Mouse (Mus musculus) MEL (cell line): ENCODE results near the gene Bach1. TPM values are rescaled to one million over a fixed set of nuclear protein-coding genes. Genes with fewer than 3 reads are reported as not detected.

Source experiments
- DNase-seq: peaks from one replicate; pipeline ENCODE4 v3.0.0; 2011; ENCODE audit warnings: low read depth, low spot score
- H3K27ac ChIP-seq: 2 replicates; pipeline ENCODE4 v1.5.1; 2012; ENCODE audit warnings: low read depth, mild to moderate bottlenecking, control low read depth, low read length, moderate library complexity; ENCODE audit not compliant: control insufficient read depth
- H3K27me3 ChIP-seq, 2 experiments: fragments of 150-350 bp in 1 of 2; sonication (generic) in 1 of 2; 2 replicates each; pipeline ENCODE4 v1.6.1; 2012; ENCODE audit warnings: low read length in 2 of 2, mild to moderate bottlenecking in 2 of 2, improper control_type of control experiment in 1 of 2, moderate library complexity in 1 of 2; ENCODE audit not compliant: insufficient read depth in 2 of 2, control insufficient read depth in 1 of 2
- H3K36me3 ChIP-seq, 2 experiments: 2 replicates each; pipeline ENCODE4 v1.6.1; 2012 to 2014; ENCODE audit warnings: low read length in 2 of 2, improper control_type of control experiment in 1 of 2, inconsistent platforms in 1 of 2, mild to moderate bottlenecking in 1 of 2; ENCODE audit not compliant: insufficient read depth in 2 of 2, control insufficient read depth in 1 of 2
- H3K4me1 ChIP-seq, 2 experiments: fragments of 150-350 bp in 1 of 2; sonication (generic) in 1 of 2; 2 replicates each; pipeline ENCODE4 v1.6.1; 2012; ENCODE audit warnings: low read length in 2 of 2, improper control_type of control experiment in 1 of 2, mild to moderate bottlenecking in 1 of 2; ENCODE audit not compliant: insufficient read depth in 2 of 2, control insufficient read depth in 1 of 2
- H3K4me3 ChIP-seq, 2 experiments: fragments of 150-350 bp in 1 of 2; sonication (generic) in 1 of 2; 2 replicates each; pipeline ENCODE4 v1.5.1; 2012; ENCODE audit warnings: low read depth in 2 of 2, low read length in 2 of 2, mild to moderate bottlenecking in 2 of 2, moderate library complexity in 2 of 2, control low read depth in 1 of 2, improper control_type of control experiment in 1 of 2; ENCODE audit not compliant: control insufficient read depth in 1 of 2, insufficient read depth in 1 of 2
- H3K79me2 ChIP-seq: 2 replicates; pipeline ENCODE4 v1.6.1; 2012; ENCODE audit warnings: mild to moderate bottlenecking, low read length, moderate library complexity; ENCODE audit not compliant: control insufficient read depth, poor library complexity, insufficient read depth
- H3K9ac ChIP-seq: 2 replicates; pipeline ENCODE4 v1.6.1; 2012; ENCODE audit warnings: low read depth, mild to moderate bottlenecking, control low read depth, low read length, moderate library complexity; ENCODE audit not compliant: control insufficient read depth, poor library complexity, severe bottlenecking
- H3K9me3 ChIP-seq: fragments of 150-350 bp; sonication (generic); replicated peaks from 2 replicates; pipeline ENCODE4 v1.6.1; 2012; ENCODE audit warnings: mild to moderate bottlenecking, low read length, improper control_type of control experiment, moderate library complexity; ENCODE audit not compliant: insufficient read depth
- CHD1 ChIP-seq: IDR thresholded peaks from 2 replicates; pipeline ENCODE4 v1.6.1; 2012; ENCODE audit warnings: low read depth, mild to moderate bottlenecking, inconsistent platforms, low read length, improper control_type of control experiment
- CHD2 ChIP-seq: IDR thresholded peaks from 2 replicates; pipeline ENCODE4 v1.6.1; 2011; ENCODE audit warnings: low read length, improper control_type of control experiment
- CTCF ChIP-seq, 3 experiments: IDR thresholded peaks in 2 of 3; conservative IDR thresholded peaks in 1 of 3; 2 replicates each; pipeline ENCODE4 v1.5.1; 2011 to 2012; ENCODE audit warnings: low read length in 3 of 3, low read depth in 2 of 3, mild to moderate bottlenecking in 2 of 3, improper control_type of control experiment in 1 of 3, inconsistent platforms in 1 of 3, mixed read lengths in 1 of 3, moderate library complexity in 1 of 3; ENCODE audit not compliant: control insufficient read depth in 1 of 3, insufficient read depth in 1 of 3, poor library complexity in 1 of 3, severe bottlenecking in 1 of 3
- E2F4 ChIP-seq: IDR thresholded peaks from 2 replicates; pipeline ENCODE4 v1.6.1; 2011; ENCODE audit warnings: low read depth, low read length, improper control_type of control experiment, borderline replicate concordance
- ELF1 ChIP-seq: IDR thresholded peaks from 2 replicates; pipeline ENCODE4 v1.6.1; 2014; ENCODE audit warnings: low read depth, mild to moderate bottlenecking, inconsistent platforms, low read length, improper control_type of control experiment, moderate library complexity
- EP300 ChIP-seq, 2 experiments: IDR thresholded peaks; 2 replicates each; pipeline ENCODE4 v1.6.1; 2011; ENCODE audit warnings: improper control_type of control experiment in 2 of 2, low read length in 2 of 2, low read depth in 1 of 2, mild to moderate bottlenecking in 1 of 2
- MAFK ChIP-seq: IDR thresholded peaks from 2 replicates; pipeline ENCODE4 v1.6.1; 2011; ENCODE audit warnings: low read depth, mild to moderate bottlenecking, low read length, improper control_type of control experiment, borderline replicate concordance
- MAZ ChIP-seq: IDR thresholded peaks from 2 replicates; pipeline ENCODE4 v1.6.1; 2012; ENCODE audit warnings: low read depth, mild to moderate bottlenecking, inconsistent platforms, low read length, improper control_type of control experiment
- MEF2A ChIP-seq: IDR thresholded peaks from 2 replicates; pipeline ENCODE4 v1.6.1; 2014; ENCODE audit warnings: low read depth, mild to moderate bottlenecking, inconsistent platforms, low read length, improper control_type of control experiment; ENCODE audit not compliant: poor library complexity, insufficient replicate concordance, severe bottlenecking; ENCODE audit errors: extremely low read depth
- NELFE ChIP-seq: IDR thresholded peaks from 2 replicates; pipeline ENCODE4 v1.6.1; 2011; ENCODE audit warnings: low read depth, low read length, improper control_type of control experiment
- POLR2A ChIP-seq, 2 experiments: IDR thresholded peaks; 2 replicates each; pipeline ENCODE4 v1.6.1; 2011 to 2012; ENCODE audit warnings: low read length in 2 of 2, mild to moderate bottlenecking in 2 of 2, control low read depth in 1 of 2, improper control_type of control experiment in 1 of 2, low read depth in 1 of 2, moderate library complexity in 1 of 2; ENCODE audit not compliant: control insufficient read depth in 1 of 2, insufficient read depth in 1 of 2, poor library complexity in 1 of 2
- RCOR1 ChIP-seq: IDR thresholded peaks from 2 replicates; pipeline ENCODE4 v1.6.1; 2012; ENCODE audit warnings: low read depth, mild to moderate bottlenecking, inconsistent platforms, low read length, improper control_type of control experiment
- TAL1 ChIP-seq: IDR thresholded peaks from 2 replicates; pipeline ENCODE4 v1.6.1; 2012; ENCODE audit warnings: mild to moderate bottlenecking, inconsistent platforms, low read length, moderate library complexity, mixed read lengths
- TBP ChIP-seq: IDR thresholded peaks from 2 replicates; pipeline ENCODE4 v1.8.0; 2011; ENCODE audit warnings: low read depth, low read length, improper control_type of control experiment
- UBTF ChIP-seq: IDR thresholded peaks from 2 replicates; pipeline ENCODE4 v1.6.1; 2012; ENCODE audit warnings: low read depth, mild to moderate bottlenecking, inconsistent platforms, low read length, improper control_type of control experiment, moderate library complexity, borderline replicate concordance; ENCODE audit not compliant: insufficient read depth
- USF1 ChIP-seq: IDR thresholded peaks from 2 replicates; pipeline ENCODE4 v1.6.1; 2014; ENCODE audit warnings: low read depth, mild to moderate bottlenecking, inconsistent platforms, low read length, improper control_type of control experiment, moderate library complexity
- USF2 ChIP-seq, 2 experiments: IDR thresholded peaks; 2 replicates each; pipeline ENCODE4 v1.6.1; 2011 to 2012; ENCODE audit warnings: improper control_type of control experiment in 2 of 2, low read length in 2 of 2, borderline replicate concordance in 1 of 2, inconsistent platforms in 1 of 2, low read depth in 1 of 2, mild to moderate bottlenecking in 1 of 2; ENCODE audit not compliant: insufficient read depth in 1 of 2
- ZC3H11A ChIP-seq: IDR thresholded peaks from 2 replicates; pipeline ENCODE4 v1.6.1; 2012; ENCODE audit warnings: low read depth, mild to moderate bottlenecking, inconsistent platforms, low read length, improper control_type of control experiment
- ZNF384 ChIP-seq: IDR thresholded peaks from 2 replicates; pipeline ENCODE4 v1.6.1; 2012; ENCODE audit warnings: low read depth, mild to moderate bottlenecking, inconsistent platforms, low read length, improper control_type of control experiment
- polyA plus RNA-seq, 2 experiments: library from polyadenylated mRNA; stranded (reverse) in 1 of 2; unstranded in 1 of 2; fragments of >175 nt in 1 of 2; fragments of >200 nt in 1 of 2; gene quantifications; 2 replicates each; pipeline versions ENCODE4 v1.2.1 to v1.2.4; 2012; ENCODE audit warnings: low replicate concordance in 2 of 2, low read depth in 1 of 2; ENCODE audit not compliant: insufficient read length in 2 of 2, insufficient read depth in 1 of 2, missing spikeins in 1 of 2
- total RNA-seq: library from RNA; depleted of rRNA; stranded (reverse); fragments of 300-350 nt; gene quantifications from 2 replicates; pipeline ENCODE4 v1.2.3, GENCODE M21; 2012

Gene Bach1
- total and polyA plus RNA-seq, 3 experiments = 20.5 to 21.1 TPM; not detected in 1

GRCm38 (mm10) chr16:87722857-87723256, 24.1 kb downstream of the Bach1 start:
- H3K79me2 ChIP-seq = peaks cover 19% of the 10 kb centered on the region
- no peak overlapping the region for H3K9ac ChIP-seq
- H3K36me3 ChIP-seq = peaks cover 11 to 33% of the 10 kb centered on the region in 2 experiments
- H3K4me1 ChIP-seq = peaks cover 8 to 14% of the 10 kb centered on the region in 2 experiments; a peak in 3 of 4 replicates
- no peak overlapping the region for H3K4me3 ChIP-seq
- no peaks in the 10 kb centered on the region for H3K9me3 ChIP-seq
- H3K27me3 ChIP-seq = no peaks in the 10 kb centered on the region
- TF ChIP-seq USF1 = no peak
- TF ChIP-seq USF2 (IDR thresholded peaks at IDR 0.05; ENCODE audit: borderline replicate concordance in 1 of 2, insufficient read depth in 1 of 2, low read depth in 1 of 2, low read length in 2 of 2) = no peak
- no peak for TF ChIP-seq TAL1
- no peak for TF ChIP-seq EP300 (IDR thresholded peaks at IDR 0.05; ENCODE audit: low read depth in 1 of 2, low read length in 2 of 2)
- no peak for TF ChIP-seq POLR2A (IDR thresholded peaks at IDR 0.05; ENCODE audit: control insufficient read depth in 1 of 2, insufficient read depth in 1 of 2, low read depth in 1 of 2, low read length in 2 of 2, poor library complexity in 1 of 2)
- TF ChIP-seq ELF1 = no peak
- no peak for TF ChIP-seq MEF2A
- TF ChIP-seq UBTF = no peak
- no peak for TF ChIP-seq CHD1
- no peak for TF ChIP-seq RCOR1
- TF ChIP-seq ZNF384 = no peak
- TF ChIP-seq ZC3H11A = no peak
- TF ChIP-seq CTCF (IDR thresholded peaks at IDR 0.05 in 2 of 3, conservative IDR thresholded peaks at IDR 0.05 in 1 of 3; ENCODE audit: control insufficient read depth in 1 of 3, insufficient read depth in 1 of 3, low read depth in 2 of 3, low read length in 3 of 3, poor library complexity in 1 of 3, severe bottlenecking in 1 of 3) = no peak
- TF ChIP-seq MAZ = no peak
- no peak for TF ChIP-seq E2F4
- TF ChIP-seq MAFK = no peak
- no peak for TF ChIP-seq CHD2
- no peak for TF ChIP-seq TBP
- no peak for TF ChIP-seq NELFE
- H3K27ac ChIP-seq = no peak overlapping the region
- no peak for DNase-seq

GRCm38 (mm10) chr16:87723479-87723878, 24.7 kb downstream of the Bach1 start:
- TF ChIP-seq RCOR1 = no peak
- TF ChIP-seq USF2 (IDR thresholded peaks at IDR 0.05; ENCODE audit: borderline replicate concordance in 1 of 2, insufficient read depth in 1 of 2, low read depth in 1 of 2, low read length in 2 of 2) = no peak
- TF ChIP-seq USF1 = no peak
- no peak for TF ChIP-seq UBTF
- TF ChIP-seq, all 39 proteins: peak for 0
- Histone ChIP-seq H3K4me3 (no peak overlapping the region), H3K9ac (no peak overlapping the region), H3K27me3 (no peaks in the 10 kb centered on the region), H3K4me1 (peaks cover 4 to 8% of the 10 kb centered on the region in 2 experiments; a peak in 3 of 4 replicates), H3K79me2 (peaks cover 14% of the 10 kb centered on the region), H3K36me3 (peaks cover 7 to 32% of the 10 kb centered on the region in 2 experiments; a peak in 3 of 4 replicates), H3K27ac (no peak overlapping the region), H3K9me3 (no peaks in the 10 kb centered on the region)
- no peak for DNase-seq
